Mouse (Mus musculus): ENCODE data around the gene Fars2. TPM values are rescaled to one million over a fixed set of nuclear protein-coding genes. Genes with fewer than 3 reads are reported as not detected.

Gene Fars2
- 63.0 and 69.9 TPM in 2 replicates for polyA plus RNA-seq (2012; rRNA removed)

DNA sequence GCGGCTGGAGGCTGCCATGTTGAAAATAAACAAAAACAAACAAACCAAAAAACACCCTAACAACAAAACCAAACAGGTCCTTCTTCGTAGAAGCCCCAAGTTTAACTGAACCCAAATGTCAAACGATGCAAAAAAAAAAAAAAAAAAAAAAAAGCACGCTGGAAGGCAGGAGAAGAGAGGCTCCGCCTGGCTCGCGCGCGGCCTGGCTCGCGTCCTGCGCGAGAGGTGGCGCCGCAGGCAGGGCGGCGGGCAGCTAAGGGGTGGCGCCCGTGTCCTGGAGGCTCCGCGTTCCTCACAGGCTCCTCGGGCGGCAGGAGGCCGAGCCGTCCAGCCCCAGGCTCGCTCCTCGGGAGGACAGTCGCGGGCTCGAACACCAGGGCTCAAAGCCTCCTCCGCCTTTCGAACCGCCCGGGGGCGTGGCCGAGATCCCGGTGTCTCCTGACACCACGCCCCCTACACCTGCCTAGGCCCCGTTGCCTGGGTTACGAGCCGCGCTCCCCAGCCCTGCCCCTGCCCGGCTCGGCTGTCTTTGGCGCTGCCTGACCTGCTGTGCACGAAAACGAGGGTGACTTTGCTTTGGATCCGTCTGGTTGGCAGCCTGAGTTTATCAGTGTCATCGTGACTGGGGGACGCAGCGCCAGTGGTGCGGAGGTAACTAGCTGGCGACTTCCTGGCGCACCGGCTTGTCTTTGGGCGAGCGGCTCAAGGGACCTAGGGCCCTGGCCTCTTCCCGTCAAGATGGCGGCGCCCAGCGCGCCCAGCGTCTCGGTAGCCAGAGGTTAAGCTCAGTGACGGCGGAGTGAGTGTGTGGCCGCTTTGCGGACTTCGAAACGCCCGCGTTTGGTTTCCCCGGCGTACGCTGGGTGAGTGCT is at the start of gene Fars2, which contains the start of gene Lyrm4:
Fars2 (plus strand) TSS at position 270 of the 872 bp plus-strand sequence.
Lyrm4 (minus strand) TSS at position 384 of the 872 bp plus-strand sequence.
- under 1% methylated on average over 75 of the region's 75 CpGs for whole genome bisulfite sequencing
- DNase-seq (ENCODE audit: low read depth, low spot score), result peak; percentile 88

DNA sequence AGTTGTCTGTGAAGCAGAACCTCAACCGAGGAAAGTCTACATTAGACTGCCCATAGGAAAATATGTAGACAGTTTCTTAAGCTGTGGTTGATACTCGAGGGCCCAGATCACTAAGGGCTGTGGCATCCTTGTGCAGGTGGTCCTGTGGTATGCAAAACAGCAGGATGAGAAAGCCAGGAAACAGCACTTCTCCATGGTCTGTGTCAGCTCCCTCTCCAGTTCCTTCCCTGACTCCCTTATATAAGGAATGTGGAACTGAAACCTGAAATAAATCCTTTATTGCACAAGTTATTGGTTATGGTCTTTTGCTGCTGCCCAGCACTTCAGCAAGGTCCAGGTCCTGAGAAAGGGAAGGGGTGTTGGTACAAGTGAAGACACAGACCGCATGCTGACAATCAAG is 42.7 kb upstream of the Fars2 start:
- 77% methylated on average over 3 of the region's 3 CpGs for WGBS
- no peak for DNase-seq (ENCODE audit: low read depth, low spot score)

DNA sequence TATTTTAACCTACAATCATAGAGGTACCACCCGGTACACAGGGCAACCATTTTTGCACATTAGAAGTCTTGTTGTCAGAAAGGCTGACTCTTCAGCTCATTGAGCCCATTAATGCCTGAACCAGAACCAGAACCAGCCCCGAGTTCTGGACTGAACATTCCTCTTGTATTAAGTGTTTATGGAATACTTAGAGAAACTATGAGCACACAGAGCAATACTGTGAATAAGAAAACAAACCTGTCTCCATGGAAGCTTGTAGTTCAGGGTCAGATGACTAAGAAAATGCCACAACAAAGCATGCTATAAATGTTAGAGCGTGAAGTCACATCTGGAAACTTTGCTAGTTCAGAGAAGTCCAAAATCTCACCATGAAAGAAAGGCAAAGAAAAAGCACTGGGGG is 35.6 kb upstream of the Fars2 start:
- no peak for DNase-seq (ENCODE audit: low read depth, low spot score)
- WGBS, result 84% methylated on average over 3 of the region's 3 CpGs

DNA sequence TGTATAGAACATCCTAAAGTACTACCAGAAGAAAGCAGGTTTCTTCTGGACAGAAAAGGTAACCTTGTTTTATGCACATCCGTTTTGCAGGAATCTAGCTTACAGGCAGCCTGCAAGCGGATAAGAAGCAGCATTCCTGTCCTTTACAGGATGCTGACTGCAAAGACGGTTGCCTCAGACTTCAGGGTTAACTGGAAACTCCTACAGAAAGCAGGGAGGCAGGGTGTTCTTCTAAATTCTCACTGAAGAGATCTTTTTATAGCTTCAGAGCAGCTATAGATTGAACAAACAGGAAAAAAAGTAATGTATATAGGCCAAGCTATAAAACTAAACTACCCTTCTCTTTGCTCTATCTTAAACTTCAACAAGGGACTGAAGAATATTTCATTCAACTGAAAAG is 32.5 kb upstream of the Fars2 start:
- no peak for DNase-seq (ENCODE audit: low read depth, low spot score)
- 81% methylated on average over 3 of the region's 3 CpGs for WGBS

DNA sequence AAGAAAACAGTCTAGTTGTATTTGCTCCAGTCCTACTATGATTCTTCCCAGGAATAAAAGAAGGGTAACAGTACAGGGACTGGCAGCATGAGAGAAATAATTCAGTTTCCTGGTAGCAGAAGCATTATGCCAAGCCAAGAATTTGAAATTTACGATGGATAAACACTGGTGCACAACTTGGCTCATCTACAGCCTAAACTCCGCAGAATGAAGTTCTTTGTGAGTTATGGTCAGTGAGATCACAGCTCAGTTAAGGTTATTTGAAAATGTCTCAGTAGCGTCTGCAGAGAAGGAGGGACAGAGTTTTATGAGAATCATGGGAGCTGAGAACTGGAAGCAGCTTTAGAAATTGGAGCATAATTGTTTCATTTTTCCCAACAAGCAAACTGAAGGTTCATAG is 31.2 kb upstream of the Fars2 start:
- 20% methylated on average over 3 of the region's 3 CpGs for WGBS
- no peak for DNase-seq (ENCODE audit: low read depth, low spot score)

DNA sequence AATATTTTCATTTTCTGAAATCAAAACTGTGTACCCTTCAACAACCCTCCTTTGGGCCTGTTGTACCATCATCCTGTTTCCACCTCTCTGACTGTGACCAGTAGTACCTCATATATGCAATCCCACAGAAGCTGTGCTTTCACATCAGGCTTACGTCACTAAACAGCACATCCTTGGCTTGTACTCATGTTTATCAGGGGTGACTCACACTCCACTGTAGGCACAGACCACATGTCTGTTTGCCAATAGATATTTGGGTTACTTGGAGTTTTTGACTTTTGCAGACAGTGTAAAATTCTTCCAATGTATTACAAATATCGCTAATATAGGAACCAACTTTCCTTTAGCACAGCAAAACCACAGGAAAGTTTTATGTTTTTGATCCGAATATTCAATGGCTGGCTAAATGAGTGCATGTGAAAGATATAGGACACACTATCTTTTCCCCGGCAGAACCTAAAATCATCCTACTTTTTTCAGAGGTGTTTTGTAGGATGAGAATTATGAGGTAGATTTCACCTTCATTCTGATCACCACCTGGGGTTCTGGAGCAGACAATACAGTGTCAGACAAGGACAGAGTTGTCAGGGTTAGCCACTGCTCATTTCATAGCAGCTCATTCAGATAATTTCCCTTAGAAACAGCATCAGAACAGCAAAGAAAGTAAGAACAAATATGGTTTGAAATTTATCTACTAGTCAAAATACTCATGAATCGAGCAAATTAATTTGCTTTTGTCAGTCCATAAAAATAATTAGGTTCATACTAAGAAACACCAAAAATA is 30.4 kb upstream of the Fars2 start:
- DNase-seq (ENCODE audit: low read depth, low spot score), result no peak
- WGBS, result 81% methylated on average over 5 of the region's 5 CpGs

GRCm38 (mm10) chr13:36087427-36087826 is 29.8 kb upstream of the Fars2 start:
- DNase-seq (ENCODE audit: low read depth, low spot score), result no peak
- WGBS, result 93% methylated on average over 2 of the region's 2 CpGs

GRCm38 (mm10) chr13:36088168-36088567 is 29.0 kb upstream of the Fars2 start:
- WGBS, result 32% methylated on average over 4 of the region's 4 CpGs
- DNase-seq (ENCODE audit: low read depth, low spot score), result no peak

GRCm38 (mm10) chr13:36096684-36097383 is 20.4 kb upstream of the Fars2 start:
- WGBS, result 72% methylated on average over 5 of the region's 5 CpGs
- no peak for DNase-seq (ENCODE audit: low read depth, low spot score)

DNA sequence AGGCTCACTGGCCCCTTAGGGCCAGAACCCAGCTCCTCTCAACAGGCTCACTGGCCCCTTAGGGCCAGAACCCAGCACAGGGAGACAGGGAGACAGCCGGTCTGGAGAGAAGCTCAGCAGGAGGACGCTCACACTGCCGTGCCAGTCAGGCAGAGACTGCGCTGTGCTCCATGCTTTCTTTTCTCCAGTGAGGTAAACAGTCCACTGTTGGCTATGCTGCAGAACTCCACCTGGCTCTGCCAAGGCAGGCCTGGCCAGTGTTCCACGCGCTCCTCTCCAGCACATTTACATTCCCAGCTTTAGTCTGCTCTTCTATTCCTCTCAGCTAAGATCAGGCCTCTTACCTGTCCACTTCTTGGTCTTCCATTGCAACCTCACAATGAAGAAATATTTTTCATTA is 11.6 kb upstream of the Fars2 start:
- 81% methylated on average over 6 of the region's 6 CpGs for WGBS

DNA sequence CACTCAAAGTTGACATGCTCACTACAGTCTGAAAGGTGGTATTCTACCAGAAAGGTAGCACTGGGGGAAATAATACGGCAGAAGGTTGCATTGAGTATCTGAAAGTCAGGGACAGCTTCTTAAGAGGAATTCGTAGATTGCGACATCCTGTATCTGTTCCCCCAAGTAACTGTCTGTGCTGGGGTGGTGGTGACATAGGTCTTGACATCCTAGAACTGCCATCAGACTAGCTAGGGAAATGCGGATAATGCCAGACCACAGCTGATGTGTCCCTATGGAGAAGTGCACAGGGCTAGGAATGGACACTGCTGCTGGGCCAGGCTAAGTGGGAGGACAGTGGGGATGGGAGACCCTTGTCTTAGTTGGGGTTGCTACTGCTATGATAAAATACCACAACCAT is 8.7 kb upstream of the Fars2 start:
- 97% methylated on average over 4 of the region's 4 CpGs for WGBS
- DNase-seq (ENCODE audit: low read depth, low spot score), result no peak

More for the DNA sequence above, 11.6 kb upstream of the Fars2 start:
- no peak for DNase-seq (ENCODE audit: low read depth, low spot score)

DNA sequence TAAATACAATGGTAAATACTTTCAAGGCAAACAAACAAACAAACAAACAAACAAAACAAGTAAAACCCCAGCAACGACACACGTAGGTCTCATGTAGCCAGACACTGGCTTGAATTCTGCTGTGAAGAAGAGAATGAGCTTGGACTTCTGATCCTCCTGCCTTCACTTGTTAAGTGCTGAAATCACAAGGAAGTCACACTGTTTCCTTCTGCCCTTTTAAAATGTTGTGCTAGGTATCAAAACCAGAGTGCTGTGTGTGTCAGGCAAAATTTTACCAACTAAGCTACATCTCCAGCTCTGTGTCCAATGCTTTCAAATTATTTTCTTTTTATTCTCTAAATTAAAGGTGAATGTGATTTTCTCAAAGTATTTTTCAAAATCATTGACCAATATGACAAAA is 5.9 kb upstream of the Fars2 start:
- no peak for DNase-seq (ENCODE audit: low read depth, low spot score)
- WGBS, result 87% methylated on average over 2 of the region's 2 CpGs

GRCm38 (mm10) chr13:36113181-36113580 is 4.0 kb upstream of the Fars2 start:
- DNase-seq (ENCODE audit: low read depth, low spot score), result no peak
- WGBS, result 90% methylated on average over 5 of the region's 5 CpGs

DNA sequence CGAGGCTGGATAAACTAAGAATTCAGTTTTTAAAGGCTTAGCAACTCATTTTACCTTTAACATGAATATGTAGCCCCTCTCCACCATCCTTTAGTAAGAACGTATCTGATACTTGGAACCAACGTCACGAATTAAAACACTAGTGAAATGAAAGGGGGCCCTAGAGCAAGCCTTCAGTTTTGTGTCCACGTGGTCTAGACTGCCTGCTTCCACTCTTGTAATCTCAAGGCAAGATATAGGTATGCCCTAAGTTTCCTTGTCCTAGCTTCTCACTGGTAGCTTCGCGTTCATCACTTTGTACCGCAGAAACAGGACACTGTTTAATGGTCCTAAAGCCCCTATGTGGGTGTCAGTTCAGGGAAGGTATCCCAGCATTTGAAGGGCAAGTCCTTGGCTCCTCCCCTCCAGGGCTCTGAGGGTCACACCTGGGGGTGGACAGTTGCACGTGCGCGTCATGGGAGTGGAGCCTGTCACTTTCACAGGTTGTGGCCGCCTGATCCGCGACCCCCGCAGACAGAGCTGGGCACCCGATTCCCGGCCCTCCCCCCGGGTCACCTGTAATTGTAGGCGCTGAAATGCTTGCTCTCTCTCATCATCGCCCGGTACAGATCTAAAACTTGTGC is 581 bp upstream of the Fars2 start:
- 5% methylated on average over 21 of the region's 21 CpGs for WGBS
- no peak for DNase-seq (ENCODE audit: low read depth, low spot score)

DNA sequence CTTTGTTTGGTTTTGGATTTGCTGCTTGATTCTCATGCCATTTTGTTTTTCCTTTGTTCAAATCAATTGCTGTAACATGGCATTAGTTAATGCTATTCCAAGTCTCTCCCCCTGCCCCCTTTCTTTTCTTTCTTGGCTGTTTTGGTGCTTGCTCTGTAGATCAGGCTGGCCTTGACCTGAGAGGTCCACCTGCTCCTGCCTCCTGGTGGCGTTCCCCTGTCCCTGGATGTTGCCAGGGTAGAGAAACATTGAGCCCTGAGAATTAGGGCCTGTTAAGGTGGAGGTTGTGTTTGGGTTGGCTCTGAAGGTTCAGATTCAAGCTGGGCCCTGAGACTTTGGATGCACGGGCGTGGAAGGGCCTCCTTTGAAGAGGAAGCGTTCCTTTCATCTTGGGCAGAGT is 2.5 kb downstream of the Fars2 start:
- WGBS, result 82% methylated on average over 4 of the region's 4 CpGs
- DNase-seq (ENCODE audit: low read depth, low spot score), result no peak

GRCm38 (mm10) chr13:36120606-36121005 is 3.4 kb downstream of the Fars2 start:
- no peak for DNase-seq (ENCODE audit: low read depth, low spot score)

- 97% methylated on average over 2 of the region's 2 CpGs for WGBS
- no peak for DNase-seq (ENCODE audit: low read depth, low spot score)
These were observed 12.3 kb downstream of the Fars2 start for GRCm38 (mm10) chr13:36129360-36130054.

DNA sequence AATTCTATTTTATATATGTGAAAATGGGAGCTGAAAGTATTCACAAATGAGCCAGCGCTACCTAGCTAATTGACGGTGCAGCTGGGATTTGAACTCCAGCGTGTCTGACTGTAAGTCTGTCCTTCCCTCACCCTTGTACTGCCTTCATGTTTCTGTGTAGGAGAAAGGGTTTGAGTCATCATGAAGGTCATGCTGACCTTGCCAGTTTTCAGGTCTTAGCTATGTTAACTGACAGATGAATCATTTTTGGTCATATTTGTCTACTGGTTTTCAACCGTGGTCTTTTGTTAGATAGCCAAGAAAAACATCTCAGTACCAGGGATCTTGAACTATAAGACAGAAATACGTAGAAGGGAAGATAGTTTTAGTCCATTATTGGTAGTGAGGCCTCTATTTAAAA is 14.2 kb downstream of the Fars2 start:
- 92% methylated on average over 5 of the region's 5 CpGs for WGBS
- DNase-seq (ENCODE audit: low read depth, low spot score), result no peak

- DNase-seq (ENCODE audit: low read depth, low spot score), result no peak
- WGBS, result 88% methylated on average over 4 of the region's 5 CpGs
These were observed 14.9 kb downstream of the Fars2 start for GRCm38 (mm10) chr13:36131992-36132649.
